Comparison of ENCODE assay signal across 8 mouse cellular contexts in genomic region chr7:28338108-28338998, GRCm38 (mm10). TPM values are rescaled to one million over a fixed set of nuclear protein-coding genes. Genes with fewer than 3 reads are reported as not detected.
A peak's percentile ranks its signal among the peaks of the same experiment; 100 is the strongest.
DNase-seq lines count a peak whose midpoint lies in the region; ATAC-seq and TF ChIP-seq lines count a peak whose summit lies in the region.

Supt5 (minus strand) TSS chr7:28338746.

- TF ChIP-seq CTCF in lung, postnatal 0 days (IDR thresholded peaks at IDR 0.05), result no peak

- DNase-seq in MN1 (ENCODE audit: low spot score), result peak; percentile 99
- DNase-seq in cerebellum, adult 9-10 months, result peak; percentile 97
- DNase-seq in hindbrain, embryonic 10.5 days (ENCODE audit: low spot score), result peak; percentile 98
- peak; percentile 98 for DNase-seq in layer of hippocampus, adult 9-11 months
- DNase-seq in lung, postnatal 0 days (ENCODE audit: low spot score), result peak; percentile 99
- DNase-seq in ovary, postnatal 14 days (ENCODE audit: low spot score), result peak; percentile 90
- DNase-seq in thymus, postnatal 14 days, result peak; percentile 98

- under 1% methylated on average over 77 of the region's 77 CpGs for WGBS in hindbrain, embryonic 10.5 days
- WGBS in lung, postnatal 0 days, result under 1% methylated on average over 73 of the region's 77 CpGs

- no peaks in the 10 kb centered on the region for H3K9me3 ChIP-seq in hindbrain, embryonic 10.5 days
- H3K9me3 ChIP-seq in lung, postnatal 0 days (ENCODE audit: low read length), result no peaks in the 10 kb centered on the region

- peak within 1 kb of the TSS; percentile 97 for H3K4me3 ChIP-seq in hindbrain, embryonic 10.5 days
- H3K4me3 ChIP-seq in lung, postnatal 0 days (ENCODE audit: low read depth, low read length), result peak within 1 kb of the TSS; percentile 96

- H3K27ac ChIP-seq in hindbrain, embryonic 10.5 days, result peak within 1 kb of the TSS; percentile 95
- peak within 1 kb of the TSS; percentile 95 for H3K27ac ChIP-seq in lung, postnatal 0 days (ENCODE audit: low read length)

- peak within 1 kb of the TSS; percentile 99 for H3K9ac ChIP-seq in lung, postnatal 0 days (replicated peaks; ENCODE audit: low read depth)

- H3K27me3 ChIP-seq in hindbrain, embryonic 10.5 days (ENCODE audit: insufficient read depth, poor library complexity, severe bottlenecking), result no peaks in the 10 kb centered on the region
- H3K27me3 ChIP-seq in lung, postnatal 0 days (replicated peaks; ENCODE audit: insufficient read depth, low read length), result no peaks in the 10 kb centered on the region

- ATAC-seq in frontal cortex, adult (ENCODE audit: low TSS enrichment), result peak; percentile 99
- ATAC-seq in lung, postnatal 0 days, result peak; percentile 100

- peak within 1 kb of the TSS; percentile 88 for H3K4me2 ChIP-seq in lung, postnatal 0 days (replicated peaks; ENCODE audit: low read depth, low read length)

- peak; percentile 93 for TF ChIP-seq EP300 in lung, postnatal 0 days (IDR thresholded peaks at IDR 0.05)

- H3K4me1 ChIP-seq in hindbrain, embryonic 10.5 days (replicated peaks), result peaks cover 21% of the 10 kb centered on the region
- H3K4me1 ChIP-seq in lung, postnatal 0 days (ENCODE audit: insufficient read depth, low read depth, low read length), result no peaks in the 10 kb centered on the region

- peaks cover 33% of the 10 kb centered on the region for H3K36me3 ChIP-seq in hindbrain, embryonic 10.5 days
- no peaks in the 10 kb centered on the region for H3K36me3 ChIP-seq in lung, postnatal 0 days (ENCODE audit: insufficient read depth, low read length)

RNA-seq across cellular contexts. Expression of gene Supt5, which starts in this region (rescaled TPM):
- 107 and 118 TPM in 2 replicates for polyA plus RNA-seq in hindbrain, embryonic 10.5 days (2016; fragmentation: Nextera tagmentation; extraction: Ambion mirVana)
- polyA plus RNA-seq in lung, postnatal 0 days (2015; fragmentation: Nextera tagmentation; extraction: Ambion mirVana), result 39.7 and 41.0 TPM in 2 replicates

Comparison
In these comparisons a context has a peak if more than half of its experiments do, and no peak if none do; other contexts are left out.
1. Peak in every context shown above with its lines: DNase-seq, ATAC-seq, H3K4me3 ChIP-seq and H3K27ac ChIP-seq.